Mouse (Mus musculus): ENCODE results near the gene Mier2. TPM values are rescaled to one million over a fixed set of nuclear protein-coding genes. Genes with fewer than 3 reads are reported as not detected.

The Mier2 gene
- polyA plus RNA-seq, 1 experiment, result 26.6 TPM

DNA sequence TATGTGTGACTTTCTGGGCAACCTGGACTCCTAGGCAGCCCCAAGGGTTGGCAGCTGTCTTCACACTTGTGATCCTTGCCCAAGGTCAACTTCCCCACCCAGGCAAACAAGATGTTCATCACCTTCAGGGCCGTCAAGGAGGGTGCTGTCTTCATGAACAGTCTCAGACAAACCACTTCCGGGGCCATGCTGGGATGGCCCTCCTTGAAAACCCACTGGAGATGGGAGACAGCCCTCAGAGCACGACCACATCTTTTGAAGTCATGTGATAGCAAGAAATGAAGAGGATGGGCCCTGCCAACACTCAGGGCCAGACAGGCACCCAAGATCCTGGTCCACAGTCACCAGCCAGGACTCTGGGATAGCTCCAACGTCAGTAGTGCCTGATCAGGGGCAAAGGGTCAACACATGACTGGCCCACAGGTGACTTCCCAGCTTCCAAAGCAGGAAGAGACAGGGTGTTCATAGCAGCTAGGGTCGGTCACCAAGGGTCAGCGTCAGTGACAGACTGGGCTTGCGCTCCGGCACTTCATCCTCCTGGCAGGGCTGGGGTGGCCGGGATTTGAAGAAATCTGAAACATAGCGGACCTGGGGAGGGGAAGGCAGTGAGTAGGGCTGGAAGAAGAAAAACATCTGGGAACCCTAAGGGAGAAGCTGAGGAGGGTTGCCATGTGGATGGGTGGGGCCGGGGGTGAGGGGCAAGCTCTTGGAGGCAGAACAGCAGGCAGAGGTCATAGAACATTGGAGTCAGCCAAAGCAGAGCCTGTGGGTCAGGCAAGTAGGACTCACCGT, 28.1 kb downstream of the Mier2 start:
- no peak for TF ChIP-seq TCF12 (IDR thresholded peaks at IDR 0.05; ENCODE audit: insufficient read depth, poor library complexity, severe bottlenecking)
- no peak for TF ChIP-seq REST (IDR thresholded peaks at IDR 0.05; ENCODE audit: insufficient read depth, insufficient read length)
- TF ChIP-seq USF1 (IDR thresholded peaks at IDR 0.05; ENCODE audit: low read depth), result no peak
- TF ChIP-seq TCF3 (IDR thresholded peaks at IDR 0.05; ENCODE audit: insufficient read length, low read depth), result no peak
- no peak for TF ChIP-seq MYOG (IDR thresholded peaks at IDR 0.05; ENCODE audit: control insufficient read depth in 1 of 3, insufficient read depth in 1 of 3, insufficient read length in 2 of 3, low read depth in 2 of 3)
- no peak for TF ChIP-seq MYOD1 (IDR thresholded peaks at IDR 0.05; ENCODE audit: control insufficient read depth in 1 of 3, insufficient read length in 2 of 3, low read depth in 2 of 3)
- no peak for TF ChIP-seq SRF (IDR thresholded peaks at IDR 0.05; ENCODE audit: control insufficient read depth, insufficient read length, low read depth)
- TF ChIP-seq CEBPB (IDR thresholded peaks at IDR 0.05; ENCODE audit: insufficient read depth, poor library complexity, severe bottlenecking), result no peak
- TF ChIP-seq E2F4 (IDR thresholded peaks at IDR 0.05; ENCODE audit: insufficient read depth), result no peak
- TF ChIP-seq MAX (IDR thresholded peaks at IDR 0.05; ENCODE audit: low read depth), result no peak
- TF ChIP-seq POLR2AphosphoS2 (IDR thresholded peaks at IDR 0.05; ENCODE audit: insufficient read length, low read depth), result no peak

DNA sequence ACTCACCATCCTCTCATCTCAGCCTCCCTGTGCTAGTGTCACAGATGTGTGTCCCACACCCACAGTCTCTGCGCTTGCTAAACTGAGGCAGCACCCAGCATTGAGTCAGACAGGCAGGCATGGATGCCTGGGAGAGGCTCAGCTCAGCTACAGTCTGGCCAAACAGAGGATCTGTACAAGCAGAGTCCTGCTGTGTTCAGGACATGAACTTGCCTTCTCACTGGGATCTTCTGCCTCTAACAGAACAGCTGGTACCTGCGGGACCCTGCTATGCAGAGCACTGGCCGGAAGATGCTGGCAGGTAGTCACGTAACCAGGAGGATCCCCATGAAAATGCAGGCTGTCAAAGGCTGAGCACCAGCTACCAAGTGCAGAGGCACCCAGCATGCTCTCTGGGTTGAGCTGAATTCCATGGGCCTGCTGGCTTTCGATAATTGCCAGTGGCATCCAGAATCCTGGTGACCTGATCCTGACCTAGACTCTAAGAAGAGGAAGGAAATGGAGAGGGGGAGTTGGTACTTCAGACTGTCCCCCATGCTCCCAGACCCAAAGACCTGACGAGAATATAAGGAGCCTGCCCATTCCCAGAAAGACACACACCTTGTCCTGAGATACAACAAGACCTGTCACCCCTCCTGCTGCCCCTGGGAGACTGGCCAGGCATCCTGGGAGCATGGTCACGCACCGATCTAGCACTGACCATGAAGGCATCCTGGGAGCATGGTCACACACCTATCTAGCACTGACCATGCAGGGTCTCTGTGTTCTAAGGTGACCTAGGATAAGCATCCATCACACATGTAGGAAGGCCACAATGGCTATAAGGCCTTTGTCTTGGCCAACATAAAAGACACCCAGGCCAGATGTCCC, 29.3 kb downstream of the Mier2 start:
- H3K79me2 ChIP-seq (ENCODE audit: control insufficient read depth, insufficient read depth), result peaks cover 3% of the 10 kb centered on the region
- H3ac ChIP-seq (ENCODE audit: control insufficient read depth, insufficient read length), result no peak overlapping the region
- H3K36me3 ChIP-seq (ENCODE audit: control insufficient read depth, insufficient read depth), result peaks cover 11% of the 10 kb centered on the region
- no peaks in the 10 kb centered on the region for H3K27me3 ChIP-seq (ENCODE audit: control insufficient read depth, insufficient read depth, insufficient read length)
- no peak overlapping the region for H3K4me3 ChIP-seq
- no peak for TF ChIP-seq E2F4 (IDR thresholded peaks at IDR 0.05; ENCODE audit: insufficient read depth)
- no peak for TF ChIP-seq POLR2AphosphoS2 (IDR thresholded peaks at IDR 0.05; ENCODE audit: insufficient read length, low read depth)
- no peak for TF ChIP-seq REST (IDR thresholded peaks at IDR 0.05; ENCODE audit: insufficient read depth, insufficient read length)
- TF ChIP-seq POLR2A (IDR thresholded peaks at IDR 0.05; ENCODE audit: insufficient read length, low read depth), result no peak
- no peak for TF ChIP-seq MYOD1 (IDR thresholded peaks at IDR 0.05; ENCODE audit: control insufficient read depth in 1 of 3, insufficient read length in 2 of 3, low read depth in 2 of 3)
- no peak for TF ChIP-seq TCF12 (IDR thresholded peaks at IDR 0.05; ENCODE audit: insufficient read depth, poor library complexity, severe bottlenecking)
- no peak for TF ChIP-seq MAX (IDR thresholded peaks at IDR 0.05; ENCODE audit: low read depth)
- no peak for TF ChIP-seq CEBPB (IDR thresholded peaks at IDR 0.05; ENCODE audit: insufficient read depth, poor library complexity, severe bottlenecking)
- TF ChIP-seq SRF (IDR thresholded peaks at IDR 0.05; ENCODE audit: control insufficient read depth, insufficient read length, low read depth), result no peak
- no peak for TF ChIP-seq MYOG (IDR thresholded peaks at IDR 0.05; ENCODE audit: control insufficient read depth in 1 of 3, insufficient read depth in 1 of 3, insufficient read length in 2 of 3, low read depth in 2 of 3)
- TF ChIP-seq USF1 (IDR thresholded peaks at IDR 0.05; ENCODE audit: low read depth), result no peak
- no peak for TF ChIP-seq TCF3 (IDR thresholded peaks at IDR 0.05; ENCODE audit: insufficient read length, low read depth)
- no peak overlapping the region for H3K4me2 ChIP-seq (ENCODE audit: low read depth)

More for the DNA sequence above, 28.1 kb downstream of the Mier2 start:
- peaks cover 4% of the 10 kb centered on the region for H3K79me2 ChIP-seq (ENCODE audit: control insufficient read depth, insufficient read depth)
- no peak overlapping the region for H3K4me2 ChIP-seq (ENCODE audit: low read depth)
- no peaks in the 10 kb centered on the region for H3K27me3 ChIP-seq (ENCODE audit: control insufficient read depth, insufficient read depth, insufficient read length)
- H3ac ChIP-seq (ENCODE audit: control insufficient read depth, insufficient read length), result no peak overlapping the region
- peaks cover 11% of the 10 kb centered on the region for H3K36me3 ChIP-seq (ENCODE audit: control insufficient read depth, insufficient read depth)
- H3K4me3 ChIP-seq, result no peak overlapping the region

DNA sequence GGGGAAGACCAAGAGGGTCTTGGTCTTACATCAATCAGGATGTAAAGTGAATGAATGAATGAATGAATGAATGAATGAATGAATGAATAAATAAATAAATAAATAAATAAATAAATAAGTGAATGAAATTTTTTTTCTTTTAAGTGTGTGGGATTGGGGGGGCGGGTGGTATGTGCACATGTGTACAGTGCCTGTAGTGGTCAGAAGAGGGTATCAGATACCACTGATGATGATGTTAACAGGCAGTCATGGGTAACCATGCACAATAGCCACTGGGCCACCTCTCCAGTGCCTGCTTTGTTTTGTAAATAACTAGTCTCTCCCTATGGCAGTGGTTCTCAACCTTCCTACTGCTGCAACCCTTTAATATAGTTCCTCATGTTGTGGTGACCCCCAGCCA, 30.6 kb downstream of the Mier2 start:
- no peak for TF ChIP-seq REST (IDR thresholded peaks at IDR 0.05; ENCODE audit: insufficient read depth, insufficient read length)
- TF ChIP-seq CEBPB (IDR thresholded peaks at IDR 0.05; ENCODE audit: insufficient read depth, poor library complexity, severe bottlenecking), result no peak
- TF ChIP-seq MAX (IDR thresholded peaks at IDR 0.05; ENCODE audit: low read depth), result no peak
- TF ChIP-seq MYOG (IDR thresholded peaks at IDR 0.05; ENCODE audit: control insufficient read depth in 1 of 3, insufficient read depth in 1 of 3, insufficient read length in 2 of 3, low read depth in 2 of 3), result no peak
- no peak for TF ChIP-seq POLR2AphosphoS2 (IDR thresholded peaks at IDR 0.05; ENCODE audit: insufficient read length, low read depth)
- TF ChIP-seq E2F4 (IDR thresholded peaks at IDR 0.05; ENCODE audit: insufficient read depth), result no peak
- TF ChIP-seq USF1 (IDR thresholded peaks at IDR 0.05; ENCODE audit: low read depth), result no peak
- no peak for TF ChIP-seq TCF12 (IDR thresholded peaks at IDR 0.05; ENCODE audit: insufficient read depth, poor library complexity, severe bottlenecking)
- TF ChIP-seq SRF (IDR thresholded peaks at IDR 0.05; ENCODE audit: control insufficient read depth, insufficient read length, low read depth), result no peak
- TF ChIP-seq MYOD1 (IDR thresholded peaks at IDR 0.05; ENCODE audit: control insufficient read depth in 1 of 3, insufficient read length in 2 of 3, low read depth in 2 of 3), result no peak
- no peak for TF ChIP-seq POLR2A (IDR thresholded peaks at IDR 0.05; ENCODE audit: insufficient read length, low read depth)
- TF ChIP-seq TCF3 (IDR thresholded peaks at IDR 0.05; ENCODE audit: insufficient read length, low read depth), result no peak
- Histone ChIP-seq H3K4me2 (ENCODE audit: low read depth) (no peak overlapping the region), H3ac (ENCODE audit: control insufficient read depth, insufficient read length) (no peak overlapping the region), H3K4me3 (no peak overlapping the region), H3K36me3 (ENCODE audit: control insufficient read depth, insufficient read depth) (peaks cover 11% of the 10 kb centered on the region), H3K79me2 (ENCODE audit: control insufficient read depth, insufficient read depth) (no peaks in the 10 kb centered on the region), H3K27me3 (ENCODE audit: control insufficient read depth, insufficient read depth, insufficient read length) (no peaks in the 10 kb centered on the region)

DNA sequence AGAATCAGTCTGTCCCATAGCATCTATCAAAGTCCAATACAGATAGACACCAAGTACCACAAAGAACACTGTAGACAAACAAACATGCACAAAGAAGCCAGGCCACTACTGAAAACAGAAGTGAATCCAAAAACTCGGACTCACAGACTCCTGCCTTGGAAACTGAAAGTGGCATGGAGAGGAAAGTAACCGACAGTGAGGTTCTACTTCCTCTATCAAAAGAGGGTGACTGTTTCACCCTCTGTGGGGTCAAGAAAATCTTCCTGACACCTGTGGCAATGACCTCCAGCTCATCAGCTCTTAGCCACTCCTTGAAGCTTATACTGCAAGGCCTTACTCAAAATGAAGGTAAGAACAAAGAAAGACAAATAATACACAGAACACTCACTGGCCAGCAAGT, 48.3 kb downstream of the Mier2 start:
- Histone ChIP-seq H3K36me3 (ENCODE audit: control insufficient read depth, insufficient read depth) (no peaks in the 10 kb centered on the region), H3K79me2 (ENCODE audit: control insufficient read depth, insufficient read depth) (no peaks in the 10 kb centered on the region), H3ac (ENCODE audit: control insufficient read depth, insufficient read length) (no peak overlapping the region), H3K27me3 (ENCODE audit: control insufficient read depth, insufficient read depth, insufficient read length) (no peaks in the 10 kb centered on the region), H3K4me2 (ENCODE audit: low read depth) (no peak overlapping the region), H3K4me3 (no peak overlapping the region)
- no peak for TF ChIP-seq MYOG (IDR thresholded peaks at IDR 0.05; ENCODE audit: control insufficient read depth in 1 of 3, insufficient read depth in 1 of 3, insufficient read length in 2 of 3, low read depth in 2 of 3)
- TF ChIP-seq E2F4 (IDR thresholded peaks at IDR 0.05; ENCODE audit: insufficient read depth), result no peak
- TF ChIP-seq TCF12 (IDR thresholded peaks at IDR 0.05; ENCODE audit: insufficient read depth, poor library complexity, severe bottlenecking), result no peak
- no peak for TF ChIP-seq POLR2AphosphoS2 (IDR thresholded peaks at IDR 0.05; ENCODE audit: insufficient read length, low read depth)
- TF ChIP-seq REST (IDR thresholded peaks at IDR 0.05; ENCODE audit: insufficient read depth, insufficient read length), result no peak
- no peak for TF ChIP-seq MAX (IDR thresholded peaks at IDR 0.05; ENCODE audit: low read depth)
